Mouse (Mus musculus) embryonic fibroblast, embryonic 13.5 days (primary cell): ENCODE measurements at regions not wholly inside any gene's neighbourhood (a gene's known extent, or its start where the extent isn't known, plus 50 kb on each side); places are given as distances from the start of the nearest gene placed in this dataset.

Experiments used
- CTCF ChIP-seq: IDR thresholded peaks from 2 replicates; pipeline ENCODE4 v1.5.1; 2011; ENCODE audit warnings: mild to moderate bottlenecking, control low read depth, low read length, moderate library complexity, borderline replicate concordance; ENCODE audit not compliant: insufficient read depth
- POLR2A ChIP-seq: IDR thresholded peaks from 2 replicates; pipeline ENCODE4 v1.6.1; 2011; ENCODE audit warnings: low read depth, mild to moderate bottlenecking, control low read depth, low read length, moderate library complexity

DNA sequence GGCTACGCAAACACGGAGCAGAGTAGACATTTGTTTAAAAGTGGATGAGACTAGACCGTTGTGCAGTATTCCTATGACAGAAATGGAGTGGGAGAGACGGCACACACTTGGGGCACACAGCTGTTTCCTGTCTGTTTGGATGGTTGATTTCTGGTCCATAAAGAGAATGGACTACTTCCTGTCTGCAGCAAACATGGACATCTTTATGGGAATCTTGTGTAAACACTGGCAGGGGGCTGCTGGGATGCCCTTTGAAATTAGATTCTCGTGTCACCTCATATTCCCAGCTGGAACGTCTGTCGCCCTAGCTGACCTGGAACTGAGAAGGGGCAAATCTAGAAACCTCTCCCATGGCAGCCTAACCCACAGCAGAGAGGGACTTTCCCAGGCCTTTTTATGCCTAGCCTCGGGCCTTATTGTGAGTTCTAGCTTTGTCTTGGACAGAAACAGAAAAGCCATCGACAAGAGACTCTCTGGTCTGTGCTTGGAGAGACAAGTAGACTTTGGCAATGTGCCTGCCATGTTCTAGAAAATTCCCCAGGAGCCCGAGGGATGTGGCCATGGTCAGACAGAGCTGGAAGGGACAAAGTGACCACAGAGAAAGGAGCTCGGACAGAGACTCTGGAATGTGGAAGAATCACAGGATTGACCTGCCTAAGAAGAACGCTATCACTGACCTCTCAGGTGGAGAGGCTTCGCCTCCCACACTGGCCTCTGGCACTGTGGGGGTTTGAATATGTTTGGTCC lies 107.5 kb downstream of the Mis18a start:
- TF ChIP-seq POLR2A (no peak), CTCF (no peak)
